Mouse (Mus musculus): ENCODE measurements around the gene Cpsf3. TPM values are rescaled to one million over a fixed set of nuclear protein-coding genes. Genes with fewer than 3 reads are reported as not detected.

Cpsf3 gene
- total RNA-seq, 1 experiment, result 57.5 TPM

GRCm38 (mm10) chr12:21322856-21323255 is 37.7 kb downstream of the Cpsf3 start:
- no peaks in the 10 kb centered on the region for H3K4me1 ChIP-seq (ENCODE audit: control insufficient read depth in 2 of 2, insufficient read depth in 2 of 2, low read length in 2 of 2, poor library complexity in 1 of 2)
- H3K36me3 ChIP-seq (ENCODE audit: control insufficient read depth, insufficient read depth, low read length, poor library complexity, severe bottlenecking), result peaks cover 29% of the 10 kb centered on the region
- H3K4me3 ChIP-seq (ENCODE audit: insufficient read depth in 1 of 2, low read depth in 1 of 2, low read length in 2 of 2, poor library complexity in 1 of 2, severe bottlenecking in 1 of 2), result no peak overlapping the region
- H3K9me3 ChIP-seq (ENCODE audit: control insufficient read depth, insufficient read depth, low read depth, low read length), result no peaks in the 10 kb centered on the region
- no peak overlapping the region for H3K9ac ChIP-seq (ENCODE audit: insufficient read depth, low read depth, low read length, poor library complexity, severe bottlenecking)
- in situ Hi-C loops (cut with MboI; ENCODE audit: low sequenced_read_pairs in 2 of 2, unreplicated experiment in 2 of 2), result loop anchor here in 1 of 2 experiments (10.0 kb wide), 1 partner anchor 62 kb away; no protein-coding TSS in a partner anchor
- no peak overlapping the region for H3K27ac ChIP-seq (ENCODE audit: insufficient read depth, low read depth, low read length, poor library complexity, severe bottlenecking)
- no peak for TF ChIP-seq HCFC1 (IDR thresholded peaks at IDR 0.05; ENCODE audit: borderline replicate concordance, insufficient read depth, low read length)
- DNase-seq (ENCODE audit: low read depth, low spot score), result no peak

GRCm38 (mm10) chr12:21324101-21324500 is 38.9 kb downstream of the Cpsf3 start:
- Histone ChIP-seq H3K4me3 (ENCODE audit: insufficient read depth in 1 of 2, low read depth in 1 of 2, low read length in 2 of 2, poor library complexity in 1 of 2, severe bottlenecking in 1 of 2) (no peak overlapping the region), H3K27ac (ENCODE audit: insufficient read depth, low read depth, low read length, poor library complexity, severe bottlenecking) (no peak overlapping the region), H3K9ac (ENCODE audit: insufficient read depth, low read depth, low read length, poor library complexity, severe bottlenecking) (no peak overlapping the region), H3K4me1 (ENCODE audit: control insufficient read depth in 2 of 2, insufficient read depth in 2 of 2, low read length in 2 of 2, poor library complexity in 1 of 2) (no peaks in the 10 kb centered on the region), H3K36me3 (ENCODE audit: control insufficient read depth, insufficient read depth, low read length, poor library complexity, severe bottlenecking) (peaks cover 27% of the 10 kb centered on the region), H3K9me3 (ENCODE audit: control insufficient read depth, insufficient read depth, low read depth, low read length) (no peaks in the 10 kb centered on the region)
- TF ChIP-seq ZC3H11A (IDR thresholded peaks at IDR 0.05; ENCODE audit: borderline replicate concordance, low read depth, low read length) (no peak), ZNF384 (IDR thresholded peaks at IDR 0.05; ENCODE audit: low read depth, low read length) (no peak), MAFK (IDR thresholded peaks at IDR 0.05; ENCODE audit: insufficient read depth, low read depth, low read length) (no peak), CHD2 (IDR thresholded peaks at IDR 0.05; ENCODE audit: low read depth, low read length) (no peak), HCFC1 (IDR thresholded peaks at IDR 0.05; ENCODE audit: borderline replicate concordance, insufficient read depth, low read length) (no peak)
- no peak for DNase-seq (ENCODE audit: low read depth, low spot score)
- in situ Hi-C loops (cut with MboI; ENCODE audit: low sequenced_read_pairs in 2 of 2, unreplicated experiment in 2 of 2), result loop anchor here in 1 of 2 experiments (10.0 kb wide), 1 partner anchor 61 kb away; no protein-coding TSS in a partner anchor

- TF ChIP-seq ZC3H11A (IDR thresholded peaks at IDR 0.05; ENCODE audit: borderline replicate concordance, low read depth, low read length) (no peak), ZNF384 (IDR thresholded peaks at IDR 0.05; ENCODE audit: low read depth, low read length) (no peak), CHD2 (IDR thresholded peaks at IDR 0.05; ENCODE audit: low read depth, low read length) (no peak)
- in situ Hi-C loops (cut with MboI; ENCODE audit: low sequenced_read_pairs in 2 of 2, unreplicated experiment in 2 of 2), result loop anchor here in 1 of 2 experiments (10.0 kb wide), 1 partner anchor 60 kb away; no protein-coding TSS in a partner anchor
- peaks cover 32% of the 10 kb centered on the region for H3K36me3 ChIP-seq (ENCODE audit: control insufficient read depth, insufficient read depth, low read length, poor library complexity, severe bottlenecking)
- no peak for DNase-seq (ENCODE audit: low read depth, low spot score)
- no peaks in the 10 kb centered on the region for H3K9me3 ChIP-seq (ENCODE audit: control insufficient read depth, insufficient read depth, low read depth, low read length)
- H3K27ac ChIP-seq (ENCODE audit: insufficient read depth, low read depth, low read length, poor library complexity, severe bottlenecking), result no peak overlapping the region
- no peak overlapping the region for H3K9ac ChIP-seq (ENCODE audit: insufficient read depth, low read depth, low read length, poor library complexity, severe bottlenecking)
- H3K4me3 ChIP-seq (ENCODE audit: insufficient read depth in 1 of 2, low read depth in 1 of 2, low read length in 2 of 2, poor library complexity in 1 of 2, severe bottlenecking in 1 of 2), result no peak overlapping the region
- H3K4me1 ChIP-seq (ENCODE audit: control insufficient read depth in 2 of 2, insufficient read depth in 2 of 2, low read length in 2 of 2, poor library complexity in 1 of 2), result no peaks in the 10 kb centered on the region
These were observed 40.1 kb downstream of the Cpsf3 start for GRCm38 (mm10) chr12:21325266-21325665.

- in situ Hi-C loops (cut with MboI; ENCODE audit: low sequenced_read_pairs in 2 of 2, unreplicated experiment in 2 of 2), result loop anchor here in 1 of 2 experiments (10.0 kb wide), 1 partner anchor 58 kb away; no protein-coding TSS in a partner anchor
- no peaks in the 10 kb centered on the region for H3K9me3 ChIP-seq (ENCODE audit: control insufficient read depth, insufficient read depth, low read depth, low read length)
- peaks cover 38% of the 10 kb centered on the region for H3K36me3 ChIP-seq (ENCODE audit: control insufficient read depth, insufficient read depth, low read length, poor library complexity, severe bottlenecking)
- DNase-seq (ENCODE audit: low read depth, low spot score), result no peak
- H3K27ac ChIP-seq (ENCODE audit: insufficient read depth, low read depth, low read length, poor library complexity, severe bottlenecking), result no peak overlapping the region
- no peak overlapping the region for H3K4me3 ChIP-seq (ENCODE audit: insufficient read depth in 1 of 2, low read depth in 1 of 2, low read length in 2 of 2, poor library complexity in 1 of 2, severe bottlenecking in 1 of 2)
- H3K9ac ChIP-seq (ENCODE audit: insufficient read depth, low read depth, low read length, poor library complexity, severe bottlenecking), result no peak overlapping the region
- no peaks in the 10 kb centered on the region for H3K4me1 ChIP-seq (ENCODE audit: control insufficient read depth in 2 of 2, insufficient read depth in 2 of 2, low read length in 2 of 2, poor library complexity in 1 of 2)
- TF ChIP-seq CHD2 (IDR thresholded peaks at IDR 0.05; ENCODE audit: low read depth, low read length), result no peak
- no peak for TF ChIP-seq HCFC1 (IDR thresholded peaks at IDR 0.05; ENCODE audit: borderline replicate concordance, insufficient read depth, low read length)
- TF ChIP-seq MAFK (IDR thresholded peaks at IDR 0.05; ENCODE audit: insufficient read depth, low read depth, low read length), result no peak
- no peak for TF ChIP-seq ZNF384 (IDR thresholded peaks at IDR 0.05; ENCODE audit: low read depth, low read length)
- no peak for TF ChIP-seq ZC3H11A (IDR thresholded peaks at IDR 0.05; ENCODE audit: borderline replicate concordance, low read depth, low read length)
These were observed 41.1 kb downstream of the Cpsf3 start for GRCm38 (mm10) chr12:21326325-21326724.
